Mouse (Mus musculus): Measurements from ENCODE around the gene Abcg1. TPM values are rescaled to one million over a fixed set of nuclear protein-coding genes. Genes with fewer than 3 reads are reported as not detected.

Abcg1 gene
- 29.0 and 33.1 TPM in 2 replicates for polyA plus RNA-seq (2012; rRNA removed)

DNA sequence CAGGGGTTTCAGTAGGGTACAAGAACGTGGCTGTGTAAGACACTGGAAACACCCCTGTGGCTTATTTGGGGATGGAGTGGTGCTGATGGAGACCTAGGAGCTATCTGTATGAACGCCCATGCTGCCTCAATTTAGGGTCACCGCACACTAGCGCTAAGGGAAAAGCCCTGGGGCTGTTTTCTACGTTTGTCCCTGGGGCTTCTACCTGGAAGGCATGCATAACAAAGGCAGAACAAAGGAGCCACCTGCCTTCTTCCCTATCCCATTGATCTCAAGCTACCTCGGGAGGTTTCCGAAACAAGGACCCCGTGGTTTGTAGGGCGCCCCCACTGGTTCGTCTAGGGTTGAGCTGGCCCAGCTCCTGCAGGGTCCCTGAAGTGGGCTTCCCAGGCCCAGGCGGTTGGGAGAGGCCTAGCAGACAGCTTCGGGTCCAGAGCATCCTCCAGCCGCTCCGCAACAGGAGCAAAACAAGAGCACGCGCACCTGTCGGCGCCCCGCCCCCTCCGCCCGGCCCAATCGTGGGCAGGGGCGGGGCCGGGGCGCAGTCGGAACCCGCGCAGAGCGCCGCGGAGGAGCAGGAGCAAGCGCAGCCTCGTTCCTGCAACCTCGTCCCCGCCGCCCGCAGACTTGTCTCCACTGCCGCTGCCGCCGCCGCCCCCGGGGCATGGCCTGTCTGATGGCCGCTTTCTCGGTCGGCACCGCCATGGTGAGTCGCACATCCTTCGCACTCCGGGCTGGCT is at the start of gene Abcg1:
Gene Abcg1, plus strand, starts transcription at position 525 of the 740 bp plus-strand sequence.
- peaks cover 2% of the 10 kb centered on the region; the same call in 1 of the 2 replicates for H3K36me3 ChIP-seq (ENCODE audit: control insufficient read depth, insufficient read depth, low read length)
- DNase-seq (ENCODE audit: low read depth in 1 of 2, low spot score in 2 of 2), result peak in 1 of 2 experiments; percentile 80
- no peaks in the 10 kb centered on the region for H3K27me3 ChIP-seq (ENCODE audit: control insufficient read depth, insufficient read depth, low read length)
- WGBS, result 7% methylated on average over 49 of the region's 49 CpGs
- H3K4me1 ChIP-seq (ENCODE audit: control insufficient read depth, insufficient read depth, insufficient read length), result peaks cover 25% of the 10 kb centered on the region; the same call in 1 of the 2 replicates
- peak within 1 kb of the TSS; percentile 85 for H3K27ac ChIP-seq (ENCODE audit: insufficient read depth, low read length)
- H3K4me3 ChIP-seq (ENCODE audit: extremely low read depth, insufficient read depth, insufficient read length), result peak within 1 kb of the TSS; percentile 73
- peak; percentile 53 for TF ChIP-seq POLR2A (IDR thresholded peaks at IDR 0.05; ENCODE audit: low read depth, low read length)
- TF ChIP-seq CTCF (IDR thresholded peaks at IDR 0.05; ENCODE audit: extremely low read depth, insufficient read depth, insufficient read length, insufficient replicate concordance), result no peak

DNA sequence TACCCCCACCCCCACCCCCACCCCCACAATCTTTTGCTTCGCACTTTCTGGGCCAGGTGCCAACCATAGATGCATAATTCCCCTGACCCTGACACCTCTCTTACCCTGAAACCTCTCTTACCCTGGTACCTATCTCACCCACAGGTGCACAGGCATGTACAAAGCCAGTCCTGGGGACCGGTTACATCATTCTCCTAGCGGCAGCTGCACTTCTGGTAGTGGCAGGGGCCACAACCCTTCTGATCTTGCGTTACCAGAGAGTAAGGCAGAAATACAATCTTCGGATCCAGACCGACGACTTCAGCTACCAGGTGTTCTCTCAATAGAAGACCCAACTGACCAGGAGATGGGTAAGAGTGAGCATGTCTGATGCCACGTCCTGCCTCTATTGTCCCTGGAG is 49.1 kb upstream of the Abcg1 start:
- Histone ChIP-seq H3K27ac (ENCODE audit: insufficient read depth, low read length) (no peak overlapping the region), H3K27me3 (ENCODE audit: control insufficient read depth, insufficient read depth, low read length) (no peaks in the 10 kb centered on the region), H3K4me1 (ENCODE audit: control insufficient read depth, insufficient read depth, insufficient read length) (no peaks in the 10 kb centered on the region), H3K4me3 (ENCODE audit: extremely low read depth, insufficient read depth, insufficient read length) (no peak overlapping the region), H3K36me3 (ENCODE audit: control insufficient read depth, insufficient read depth, low read length) (no peaks in the 10 kb centered on the region)
- DNase-seq (ENCODE audit: low read depth in 1 of 2, low spot score in 2 of 2), result no peak
- no peak for TF ChIP-seq CTCF (IDR thresholded peaks at IDR 0.05; ENCODE audit: extremely low read depth, insufficient read depth, insufficient read length, insufficient replicate concordance)
- no peak for TF ChIP-seq POLR2A (IDR thresholded peaks at IDR 0.05; ENCODE audit: low read depth, low read length)
- WGBS, result 73% methylated on average over 8 of the region's 8 CpGs

DNA sequence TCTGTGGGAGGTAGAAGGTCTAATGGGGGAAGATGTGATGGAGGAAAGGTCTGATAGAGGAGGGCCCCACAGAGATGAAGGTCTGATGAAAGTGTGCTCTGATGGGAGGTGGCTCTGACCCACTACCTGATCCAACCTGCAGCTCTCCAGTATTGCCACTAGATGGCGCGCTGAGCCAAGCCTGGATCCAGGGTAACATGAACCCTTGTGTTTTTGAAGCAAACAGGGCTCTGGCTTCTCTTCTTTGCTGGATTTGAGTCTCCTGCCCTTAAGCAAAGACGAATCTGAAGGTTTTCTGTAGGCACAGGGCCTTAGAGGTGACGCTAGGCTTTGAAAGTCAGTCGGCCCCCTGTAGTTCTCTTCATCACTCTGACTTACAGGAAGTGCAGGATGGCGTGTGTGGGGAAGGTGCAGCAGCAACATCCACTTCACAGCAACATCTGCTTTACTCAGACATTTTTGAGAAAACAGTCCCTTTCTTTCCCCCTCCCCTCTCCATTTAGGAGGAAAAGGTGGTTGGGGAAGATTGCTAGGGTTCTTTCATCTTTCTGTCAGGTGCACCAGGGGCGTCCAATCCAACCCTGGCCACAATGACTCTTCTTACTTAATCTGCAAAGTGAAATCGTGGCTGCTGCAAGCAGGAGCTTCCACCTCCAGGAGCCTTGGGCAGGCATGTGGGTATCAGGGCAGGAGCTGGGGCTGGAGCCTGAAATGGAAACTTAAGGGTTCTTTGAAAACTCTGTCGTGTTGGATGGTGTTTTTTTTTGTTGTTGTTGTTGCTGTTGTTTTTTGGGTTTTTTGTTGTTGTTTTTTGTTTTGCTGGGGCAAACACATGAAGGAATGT is 45.7 kb upstream of the Abcg1 start:
- H3K36me3 ChIP-seq (ENCODE audit: control insufficient read depth, insufficient read depth, low read length), result no peaks in the 10 kb centered on the region
- no peaks in the 10 kb centered on the region for H3K27me3 ChIP-seq (ENCODE audit: control insufficient read depth, insufficient read depth, low read length)
- 15% methylated on average over 9 of the region's 9 CpGs for WGBS
- DNase-seq (ENCODE audit: low read depth in 1 of 2, low spot score in 2 of 2), result peak; percentile 45 to 49
- no peak for TF ChIP-seq POLR2A (IDR thresholded peaks at IDR 0.05; ENCODE audit: low read depth, low read length)
- TF ChIP-seq CTCF (IDR thresholded peaks at IDR 0.05; ENCODE audit: extremely low read depth, insufficient read depth, insufficient read length, insufficient replicate concordance), result peak; percentile 98; the same call in 1 of the 2 replicates
- no peaks in the 10 kb centered on the region for H3K4me1 ChIP-seq (ENCODE audit: control insufficient read depth, insufficient read depth, insufficient read length)
- H3K4me3 ChIP-seq (ENCODE audit: extremely low read depth, insufficient read depth, insufficient read length), result no peak overlapping the region
- no peak overlapping the region for H3K27ac ChIP-seq (ENCODE audit: insufficient read depth, low read length)

DNA sequence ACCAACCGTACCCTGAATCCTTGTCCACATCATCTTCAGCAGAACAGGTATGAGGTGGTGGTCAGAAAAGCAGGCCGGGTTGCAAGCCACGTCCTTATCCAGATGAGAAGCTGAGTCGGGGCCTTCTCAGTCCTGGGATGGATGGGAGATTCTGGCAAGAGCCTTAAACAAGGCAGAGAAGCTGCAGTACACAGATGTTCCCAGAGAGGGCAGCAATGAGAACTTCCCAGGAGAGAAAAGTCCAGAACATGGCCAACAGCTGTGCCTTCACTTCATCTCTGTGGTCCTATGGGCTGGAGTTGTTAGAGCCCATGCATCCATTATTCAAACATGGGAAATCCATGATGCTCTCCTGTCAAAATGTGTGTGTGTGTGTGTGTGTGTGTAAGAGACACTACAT is 39.2 kb upstream of the Abcg1 start:
- no peaks in the 10 kb centered on the region for H3K27me3 ChIP-seq (ENCODE audit: control insufficient read depth, insufficient read depth, low read length)
- TF ChIP-seq POLR2A (IDR thresholded peaks at IDR 0.05; ENCODE audit: low read depth, low read length), result no peak
- peak; percentile 48; the same call in 1 of the 2 replicates for TF ChIP-seq CTCF (IDR thresholded peaks at IDR 0.05; ENCODE audit: extremely low read depth, insufficient read depth, insufficient read length, insufficient replicate concordance)
- H3K36me3 ChIP-seq (ENCODE audit: control insufficient read depth, insufficient read depth, low read length), result no peaks in the 10 kb centered on the region
- WGBS, result 71% methylated on average over 4 of the region's 4 CpGs
- DNase-seq (ENCODE audit: low read depth in 1 of 2, low spot score in 2 of 2), result peak; percentile 52 to 63
- H3K4me3 ChIP-seq (ENCODE audit: extremely low read depth, insufficient read depth, insufficient read length), result no peak overlapping the region
- H3K4me1 ChIP-seq (ENCODE audit: control insufficient read depth, insufficient read depth, insufficient read length), result no peaks in the 10 kb centered on the region
- H3K27ac ChIP-seq (ENCODE audit: insufficient read depth, low read length), result no peak overlapping the region

DNA sequence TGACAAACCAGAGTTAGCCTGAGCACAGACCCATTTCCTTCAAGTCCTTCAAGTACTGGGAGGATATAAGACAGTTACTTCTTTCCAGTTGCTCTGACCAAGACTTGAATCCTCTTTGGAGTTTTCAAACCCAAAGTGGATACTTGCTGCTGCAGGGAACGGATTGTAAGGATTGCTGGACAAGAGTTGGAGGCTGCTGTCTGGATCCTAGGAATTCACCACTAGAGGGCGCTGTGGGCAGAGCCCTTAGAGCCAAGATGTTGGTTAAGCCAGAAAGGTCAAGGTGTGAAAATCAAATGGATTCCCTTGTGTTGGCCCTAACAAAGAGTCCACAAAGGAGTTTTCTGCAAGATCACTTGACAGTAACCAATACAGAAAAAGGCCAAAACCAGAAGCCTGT is 38.0 kb upstream of the Abcg1 start:
- no peaks in the 10 kb centered on the region for H3K27me3 ChIP-seq (ENCODE audit: control insufficient read depth, insufficient read depth, low read length)
- H3K27ac ChIP-seq (ENCODE audit: insufficient read depth, low read length), result no peak overlapping the region
- WGBS, result 5% methylated on average over 2 of the region's 2 CpGs
- H3K4me3 ChIP-seq (ENCODE audit: extremely low read depth, insufficient read depth, insufficient read length), result no peak overlapping the region
- no peaks in the 10 kb centered on the region for H3K36me3 ChIP-seq (ENCODE audit: control insufficient read depth, insufficient read depth, low read length)
- H3K4me1 ChIP-seq (ENCODE audit: control insufficient read depth, insufficient read depth, insufficient read length), result no peaks in the 10 kb centered on the region
- DNase-seq (ENCODE audit: low read depth in 1 of 2, low spot score in 2 of 2), result peak; percentile 50 to 71
- TF ChIP-seq CTCF (IDR thresholded peaks at IDR 0.05; ENCODE audit: extremely low read depth, insufficient read depth, insufficient read length, insufficient replicate concordance) (peak; percentile 74; the same call in 1 of the 2 replicates), POLR2A (IDR thresholded peaks at IDR 0.05; ENCODE audit: low read depth, low read length) (no peak)

DNA sequence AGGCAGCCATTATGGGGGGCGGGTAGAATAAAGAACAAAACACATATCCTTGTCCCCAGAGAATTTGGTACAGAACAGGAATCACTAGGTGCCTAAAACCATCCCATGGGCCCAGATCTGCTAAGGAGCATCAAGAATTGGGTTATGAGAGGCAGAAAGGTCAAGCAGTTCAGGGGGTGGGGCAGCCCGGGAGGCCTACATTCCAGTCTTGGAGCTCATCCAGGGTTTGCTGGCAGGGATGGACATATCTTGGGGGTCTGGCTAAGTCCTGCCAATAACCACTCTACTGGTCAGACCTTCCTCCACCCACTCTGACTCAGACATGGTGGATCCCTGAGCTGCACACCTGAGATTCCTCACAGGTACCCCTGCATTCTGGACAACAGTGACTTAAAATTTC is 37.4 kb upstream of the Abcg1 start:
- Histone ChIP-seq H3K4me3 (ENCODE audit: extremely low read depth, insufficient read depth, insufficient read length) (no peak overlapping the region), H3K27ac (ENCODE audit: insufficient read depth, low read length) (no peak overlapping the region), H3K36me3 (ENCODE audit: control insufficient read depth, insufficient read depth, low read length) (no peaks in the 10 kb centered on the region), H3K27me3 (ENCODE audit: control insufficient read depth, insufficient read depth, low read length) (no peaks in the 10 kb centered on the region), H3K4me1 (ENCODE audit: control insufficient read depth, insufficient read depth, insufficient read length) (no peaks in the 10 kb centered on the region)
- no peak for DNase-seq (ENCODE audit: low read depth in 1 of 2, low spot score in 2 of 2)
- TF ChIP-seq POLR2A (IDR thresholded peaks at IDR 0.05; ENCODE audit: low read depth, low read length), result no peak
- no peak for TF ChIP-seq CTCF (IDR thresholded peaks at IDR 0.05; ENCODE audit: extremely low read depth, insufficient read depth, insufficient read length, insufficient replicate concordance)
- 73% methylated on average over 2 of the region's 2 CpGs for WGBS
